Mouse (Mus musculus): Measurements from ENCODE around the gene Slc13a2. TPM values are rescaled to one million over a fixed set of nuclear protein-coding genes. Genes with fewer than 3 reads are reported as not detected.

Slc13a2 gene
- polyA plus RNA-seq, 1 experiment from 2014 or later, result 31.4 TPM

GRCm38 (mm10) chr11:78416854-78417253, 5.2 kb downstream of the Slc13a2 start:
- H3K36me3 ChIP-seq (ENCODE audit: control insufficient read depth, insufficient read depth), result peaks cover 3% of the 10 kb centered on the region; the same call in 1 of the 2 replicates
- no peaks in the 10 kb centered on the region for H3K9me3 ChIP-seq (ENCODE audit: control insufficient read depth)
- no peak overlapping the region for H3K4me2 ChIP-seq (replicated peaks; ENCODE audit: low read depth)
- no peak for ATAC-seq
- no peak overlapping the region for H3K9ac ChIP-seq (ENCODE audit: low read depth, low read length)
- no peak for TF ChIP-seq CTCF (IDR thresholded peaks at IDR 0.05; ENCODE audit: low read depth)
- H3K27me3 ChIP-seq (replicated peaks; ENCODE audit: control insufficient read depth, insufficient read depth, low read length), result no peaks in the 10 kb centered on the region
- no peak overlapping the region for H3K27ac ChIP-seq (ENCODE audit: low read depth, low read length)
- 82% methylated on average over 6 of the region's 6 CpGs for WGBS
- 0 out of 2 replicates have a peak, but pooled peaks cover 3% of the 10 kb centered on the region for H3K4me1 ChIP-seq (replicated peaks; ENCODE audit: control insufficient read depth, insufficient read depth, low read length)
- H3K4me3 ChIP-seq (ENCODE audit: low read depth, low read length), result no peak overlapping the region

- H3K27me3 ChIP-seq (replicated peaks; ENCODE audit: control insufficient read depth, insufficient read depth, low read length), result no peaks in the 10 kb centered on the region
- no peaks in the 10 kb centered on the region for H3K9me3 ChIP-seq (ENCODE audit: control insufficient read depth)
- no peak overlapping the region for H3K27ac ChIP-seq (ENCODE audit: low read depth, low read length)
- H3K4me1 ChIP-seq (replicated peaks; ENCODE audit: control insufficient read depth, insufficient read depth, low read length), result peaks cover 7% of the 10 kb centered on the region; the same call in 1 of the 2 replicates
- 69% methylated on average over 6 of the region's 6 CpGs for WGBS
- H3K4me2 ChIP-seq (replicated peaks; ENCODE audit: low read depth), result no peak overlapping the region
- H3K36me3 ChIP-seq (ENCODE audit: control insufficient read depth, insufficient read depth), result peaks cover 3% of the 10 kb centered on the region; the same call in 1 of the 2 replicates
- no peak overlapping the region for H3K4me3 ChIP-seq (ENCODE audit: low read depth, low read length)
- no peak for ATAC-seq
- TF ChIP-seq CTCF (IDR thresholded peaks at IDR 0.05; ENCODE audit: low read depth), result no peak
- no peak overlapping the region for H3K9ac ChIP-seq (ENCODE audit: low read depth, low read length)
These were observed 9.2 kb downstream of the Slc13a2 start for GRCm38 (mm10) chr11:78412861-78413260.

DNA sequence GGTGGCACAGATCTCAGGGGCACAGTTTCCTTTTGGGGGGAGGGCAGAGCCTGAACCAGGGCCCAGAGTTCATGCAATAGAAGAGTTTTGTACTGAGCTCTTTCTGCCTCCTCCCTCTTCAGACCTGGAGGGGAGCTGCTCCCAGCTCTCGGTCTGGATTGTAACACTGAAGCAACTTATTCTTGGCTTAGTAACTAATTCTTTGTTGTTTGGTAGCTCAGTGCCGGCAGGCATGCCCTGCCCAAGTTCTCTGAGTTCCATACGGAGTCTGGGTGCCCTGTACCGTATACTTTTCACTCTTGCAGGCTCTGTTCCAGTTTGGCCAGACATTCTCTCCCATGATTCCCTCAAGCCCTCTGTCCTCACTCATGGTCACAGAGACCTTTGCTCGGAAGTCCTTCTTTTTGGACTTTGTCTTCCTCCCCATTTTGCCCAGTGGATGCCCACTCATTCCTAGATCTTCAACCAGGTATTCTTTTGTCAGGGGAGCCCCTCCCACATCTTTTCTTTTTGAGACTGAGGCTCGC, 9.6 kb downstream of the Slc13a2 start:
- WGBS, result 77% methylated on average over 6 of the region's 6 CpGs
- H3K4me3 ChIP-seq (ENCODE audit: low read depth, low read length), result no peak overlapping the region
- peaks cover 7% of the 10 kb centered on the region; the same call in 1 of the 2 replicates for H3K4me1 ChIP-seq (replicated peaks; ENCODE audit: control insufficient read depth, insufficient read depth, low read length)
- H3K36me3 ChIP-seq (ENCODE audit: control insufficient read depth, insufficient read depth), result peaks cover 3% of the 10 kb centered on the region; the same call in 1 of the 2 replicates
- H3K27me3 ChIP-seq (replicated peaks; ENCODE audit: control insufficient read depth, insufficient read depth, low read length), result no peaks in the 10 kb centered on the region
- H3K9ac ChIP-seq (ENCODE audit: low read depth, low read length), result no peak overlapping the region
- no peak for ATAC-seq
- H3K27ac ChIP-seq (ENCODE audit: low read depth, low read length), result no peak overlapping the region
- H3K9me3 ChIP-seq (ENCODE audit: control insufficient read depth), result no peaks in the 10 kb centered on the region
- no peak for TF ChIP-seq CTCF (IDR thresholded peaks at IDR 0.05; ENCODE audit: low read depth)
- no peak overlapping the region for H3K4me2 ChIP-seq (replicated peaks; ENCODE audit: low read depth)

DNA sequence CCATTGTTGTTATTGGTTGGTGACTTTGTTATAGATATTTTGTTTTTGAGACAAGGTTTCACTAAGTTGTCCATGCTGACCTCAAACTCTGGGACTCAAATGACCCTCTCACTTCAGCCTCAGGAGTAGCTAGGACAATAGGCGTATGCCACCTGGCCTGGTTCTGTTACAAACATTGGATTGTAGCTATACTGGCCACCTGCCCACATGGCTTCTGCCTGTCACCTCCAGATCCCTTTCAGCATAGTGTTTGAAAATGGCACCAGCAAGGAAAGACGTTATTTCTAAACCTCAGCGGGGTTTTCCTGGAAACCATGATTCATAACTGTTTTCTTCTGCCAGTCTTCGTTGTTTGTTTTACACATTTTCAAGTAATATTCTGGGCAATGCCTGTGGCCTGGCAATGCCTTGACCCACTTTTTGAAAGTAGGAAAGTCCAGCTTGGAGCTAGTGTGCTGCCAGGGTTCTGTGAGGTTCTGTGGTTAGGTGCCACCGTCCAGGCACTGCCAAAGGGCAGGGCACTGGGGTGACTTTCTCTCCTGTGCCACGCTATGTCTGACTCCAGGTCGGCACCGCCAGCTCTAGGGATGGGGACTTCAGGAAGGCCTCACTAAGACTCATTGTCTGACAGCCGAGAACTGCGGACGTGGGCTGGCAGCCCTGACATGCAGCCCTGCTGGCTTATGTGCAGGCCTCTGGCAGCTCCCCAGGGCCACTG, 10.3 kb downstream of the Slc13a2 start:
- Histone ChIP-seq H3K4me1 (replicated peaks; ENCODE audit: control insufficient read depth, insufficient read depth, low read length) (peaks cover 7% of the 10 kb centered on the region; the same call in 1 of the 2 replicates), H3K27me3 (replicated peaks; ENCODE audit: control insufficient read depth, insufficient read depth, low read length) (no peaks in the 10 kb centered on the region), H3K9ac (ENCODE audit: low read depth, low read length) (no peak overlapping the region), H3K4me3 (ENCODE audit: low read depth, low read length) (no peak overlapping the region), H3K4me2 (replicated peaks; ENCODE audit: low read depth) (no peak overlapping the region), H3K27ac (ENCODE audit: low read depth, low read length) (no peak overlapping the region), H3K9me3 (ENCODE audit: control insufficient read depth) (no peaks in the 10 kb centered on the region), H3K36me3 (ENCODE audit: control insufficient read depth, insufficient read depth) (peaks cover 3% of the 10 kb centered on the region; the same call in 1 of the 2 replicates)
- 89% methylated on average over 11 of the region's 11 CpGs for WGBS
- no peak for TF ChIP-seq CTCF (IDR thresholded peaks at IDR 0.05; ENCODE audit: low read depth)
- no peak for ATAC-seq

GRCm38 (mm10) chr11:78408256-78409240, 13.5 kb downstream of the Slc13a2 start:
- H3K9ac ChIP-seq (ENCODE audit: low read depth, low read length), result no peak overlapping the region
- no peak for TF ChIP-seq CTCF (IDR thresholded peaks at IDR 0.05; ENCODE audit: low read depth)
- no peak overlapping the region for H3K4me2 ChIP-seq (replicated peaks; ENCODE audit: low read depth)
- no peaks in the 10 kb centered on the region for H3K27me3 ChIP-seq (replicated peaks; ENCODE audit: control insufficient read depth, insufficient read depth, low read length)
- WGBS, result 41% methylated on average over 9 of the region's 9 CpGs
- no peaks in the 10 kb centered on the region for H3K9me3 ChIP-seq (ENCODE audit: control insufficient read depth)
- no peak overlapping the region for H3K4me3 ChIP-seq (ENCODE audit: low read depth, low read length)
- peak; percentile 68 for ATAC-seq
- no peaks in the 10 kb centered on the region for H3K36me3 ChIP-seq (ENCODE audit: control insufficient read depth, insufficient read depth)
- H3K27ac ChIP-seq (ENCODE audit: low read depth, low read length), result peak overlapping the region; percentile 80
- H3K4me1 ChIP-seq (replicated peaks; ENCODE audit: control insufficient read depth, insufficient read depth, low read length), result peaks cover 7% of the 10 kb centered on the region; the same call in 1 of the 2 replicates

DNA sequence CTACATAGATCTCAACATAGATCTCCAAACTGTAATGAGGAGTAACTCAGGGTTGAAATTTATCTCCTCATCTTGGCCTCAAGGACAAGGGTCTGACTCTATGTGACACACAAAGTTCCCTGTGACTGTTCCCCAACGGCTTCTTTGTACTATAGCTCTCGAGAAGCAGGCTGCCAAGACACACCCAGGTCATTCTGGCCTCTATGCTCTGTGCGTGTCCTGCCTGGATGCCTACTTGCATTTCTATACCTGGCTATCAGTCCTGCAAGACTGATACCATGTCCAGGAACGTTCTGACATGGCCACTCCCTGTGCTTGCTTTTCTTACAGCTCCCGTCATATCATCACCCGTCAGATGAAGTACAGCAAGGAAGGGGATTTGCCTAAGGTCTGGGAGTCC, 20.0 kb downstream of the Slc13a2 start:
- Histone ChIP-seq H3K4me3 (ENCODE audit: low read depth, low read length) (no peak overlapping the region), H3K4me1 (replicated peaks; ENCODE audit: control insufficient read depth, insufficient read depth, low read length) (peaks cover 6% of the 10 kb centered on the region; the same call in 1 of the 2 replicates), H3K9me3 (ENCODE audit: control insufficient read depth) (no peaks in the 10 kb centered on the region), H3K4me2 (replicated peaks; ENCODE audit: low read depth) (no peak overlapping the region), H3K36me3 (ENCODE audit: control insufficient read depth, insufficient read depth) (no peaks in the 10 kb centered on the region; the same call in 1 of the 2 replicates), H3K27me3 (replicated peaks; ENCODE audit: control insufficient read depth, insufficient read depth, low read length) (no peaks in the 10 kb centered on the region), H3K9ac (ENCODE audit: low read depth, low read length) (no peak overlapping the region), H3K27ac (ENCODE audit: low read depth, low read length) (peak overlapping the region; percentile 77)
- 31% methylated on average over 6 of the region's 6 CpGs for WGBS
- peak; percentile 77 for ATAC-seq
- TF ChIP-seq CTCF (IDR thresholded peaks at IDR 0.05; ENCODE audit: low read depth), result no peak

Data from intestine, postnatal 0 days (tissue).